Mouse (Mus musculus) stomach, postnatal 0 days (tissue): ENCODE measurements around the gene Rtl1.

Experiments used
- CTCF ChIP-seq: IDR thresholded peaks from 2 replicates; pipeline ENCODE4 v1.5.1; 2016; ENCODE audit warnings: antibody characterized with exemption, low read depth, mild to moderate bottlenecking, moderate library complexity
- EP300 ChIP-seq: optimal IDR thresholded peaks from 2 replicates; pipeline ENCODE3; 2016; ENCODE audit warnings: antibody characterized with exemption

DNA sequence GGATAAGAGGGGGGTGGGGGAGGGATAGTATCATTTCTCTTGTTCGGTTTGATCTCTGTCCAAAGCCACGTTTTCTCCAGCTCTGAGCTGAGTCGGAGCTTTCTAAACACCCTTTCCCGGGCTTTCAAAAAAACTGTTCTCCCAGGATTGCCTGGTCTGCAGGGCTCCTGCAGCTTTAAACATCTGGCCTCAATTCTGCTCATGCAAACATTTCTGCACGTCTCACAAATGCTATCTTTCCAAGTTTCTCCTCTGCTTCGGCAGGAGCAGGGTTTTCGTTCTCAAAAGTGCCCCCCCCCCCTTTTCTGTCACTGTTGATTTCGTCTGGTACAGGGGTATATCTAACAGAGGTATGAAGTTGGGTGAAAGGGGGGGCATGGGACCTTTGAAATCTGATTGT, 3.9 kb downstream of the Rtl1 start:
- no peak for TF ChIP-seq CTCF
- no peak for TF ChIP-seq EP300
